In the genomic region with DNA sequence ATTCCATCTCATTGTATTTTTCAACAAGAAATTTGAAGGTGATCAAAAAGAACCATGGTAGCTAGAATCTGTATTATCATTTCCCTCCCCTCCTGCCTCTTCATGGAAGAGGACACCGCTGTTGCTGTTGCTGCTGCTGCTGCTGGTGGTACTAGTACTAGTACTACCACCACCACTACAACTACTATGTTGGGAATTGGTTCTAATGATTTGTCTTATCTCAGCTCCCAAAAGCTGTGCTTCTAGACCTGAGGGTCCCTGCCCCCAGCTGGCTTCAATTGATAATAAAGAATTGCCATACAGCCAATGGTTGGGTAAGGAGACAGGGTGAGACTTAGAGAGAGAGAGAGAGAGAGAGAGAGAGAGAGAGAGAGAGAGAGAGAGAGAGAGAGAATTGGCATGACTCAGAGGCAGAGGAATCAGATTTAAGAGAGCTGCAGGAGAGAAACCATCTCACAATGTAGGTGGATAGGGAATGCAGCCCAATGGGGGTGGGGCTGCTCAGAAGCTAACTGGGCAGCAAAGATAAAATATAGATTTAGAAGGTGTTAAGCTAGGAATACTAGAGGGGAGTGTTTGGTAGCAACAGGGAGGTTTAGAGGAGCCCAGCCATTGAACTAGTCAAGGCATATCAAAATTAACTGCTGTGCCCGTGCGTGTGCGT, we compare ENCODE assay signal across 22 mouse cellular contexts. TPM values are rescaled to one million over a fixed set of nuclear protein-coding genes. Genes with fewer than 3 reads are reported as not detected.
DNase-seq lines count a peak whose midpoint lies in the region; ATAC-seq and TF ChIP-seq lines count a peak whose summit lies in the region.
"Had no signal": no experiment of that assay in that cellular context is flagged by ENCODE, and none has a peak within 500 bp of the region (broad histone marks: within the 10 kb centered on the region; RNA-seq: fewer than 3 reads in every experiment).

No protein-coding gene starts in this region.

- no peak overlapping the region for H3K27ac ChIP-seq in liver, embryonic 14.5 days
- no peak overlapping the region for H3K27ac ChIP-seq in midbrain, embryonic 14.5 days (replicated peaks; ENCODE audit: low read depth, low read length)
- H3K27ac ChIP-seq: embryonic facial prominence, embryonic 15.5 days; forebrain, embryonic 10.5 days; heart, embryonic 13.5 days; hindbrain, embryonic 13.5 days; hindbrain, postnatal 0 days had no signal

- ATAC-seq in liver, embryonic 14.5 days (ENCODE audit: insufficient read depth), result peak; percentile 68; the same call in 1 of the 2 replicates
- no peak for ATAC-seq in midbrain, embryonic 14.5 days (ENCODE audit: low FRiP score, low TSS enrichment)
- ATAC-seq: forebrain, embryonic 14.5 days; hindbrain, postnatal 0 days had no signal

- no peaks in the 10 kb centered on the region for H3K36me3 ChIP-seq in liver, embryonic 14.5 days (replicated peaks; ENCODE audit: control insufficient read depth, insufficient read depth, low read depth)
- H3K36me3 ChIP-seq in midbrain, embryonic 14.5 days (ENCODE audit: control insufficient read depth, insufficient read depth, low read length), result no peaks in the 10 kb centered on the region
- H3K36me3 ChIP-seq: embryonic facial prominence, embryonic 15.5 days; forebrain, embryonic 10.5 days; heart, embryonic 13.5 days; hindbrain, embryonic 13.5 days had no signal

- DNase-seq in left cerebral cortex, postnatal 25 days (ENCODE audit: low spot score in 2 of 2), result peak; percentile 5 to 60
- no peak for DNase-seq in left cerebral cortex, postnatal 4 days
- peak; percentile 22 for DNase-seq in 3T3-L1 (ENCODE audit: low read depth, low spot score)
- peak; percentile 6 for DNase-seq in c-Kit-positive CD71-positive TER-119-positive erythroid progenitor cells, embryonic 14.5 days (ENCODE audit: low spot score)
- peak in 1 of 3 experiments; percentile 1 for DNase-seq in liver, embryonic 14.5 days (ENCODE audit: low read depth in 3 of 3, low spot score in 3 of 3)
- no peak for DNase-seq in lung, postnatal 36 days
- DNase-seq in midbrain, embryonic 14.5 days, result no peak
- DNase-seq: adrenal gland, adult 2 months; adrenal gland, postnatal 25 days; cerebellum, adult 11 months; cerebellum, adult 8-10 months; cerebellum, postnatal 14 days; embryo, embryonic 11 days; gastrocnemius, postnatal 14 days; heart, postnatal 36 days had no signal

- no peak for TF ChIP-seq CTCF in liver, embryonic 14.5 days (IDR thresholded peaks at IDR 0.05; ENCODE audit: low read depth)

- no peak overlapping the region for H3K4me3 ChIP-seq in liver, embryonic 14.5 days (ENCODE audit: insufficient read depth in 1 of 2, low read depth in 2 of 2, low read length in 2 of 2)
- H3K4me3 ChIP-seq in midbrain, embryonic 14.5 days (replicated peaks; ENCODE audit: low read depth, low read length), result no peak overlapping the region
- H3K4me3 ChIP-seq: embryonic facial prominence, embryonic 15.5 days; erythroblast, embryonic 14.5 days; forebrain, embryonic 10.5 days; heart, embryonic 13.5 days; hindbrain, embryonic 13.5 days had no signal

- H3K9me3 ChIP-seq in liver, embryonic 14.5 days (ENCODE audit: control insufficient read depth, low read length), result no peaks in the 10 kb centered on the region
- H3K9me3 ChIP-seq in midbrain, embryonic 14.5 days (ENCODE audit: control insufficient read depth, low read length), result no peaks in the 10 kb centered on the region
- H3K9me3 ChIP-seq: embryonic facial prominence, embryonic 15.5 days; forebrain, embryonic 10.5 days; heart, embryonic 13.5 days; hindbrain, embryonic 13.5 days had no signal

- H3K4me2 ChIP-seq in liver, embryonic 14.5 days (ENCODE audit: low read depth), result no peak overlapping the region
- H3K4me2 ChIP-seq in midbrain, embryonic 14.5 days (ENCODE audit: low read length), result no peak overlapping the region
- H3K4me2 ChIP-seq: embryonic facial prominence, embryonic 15.5 days; heart, embryonic 13.5 days; hindbrain, embryonic 13.5 days had no signal

- intact Hi-C loops in left cerebral cortex, postnatal 25 days (cut with DNase I), result no loop called here
- intact Hi-C loops in left cerebral cortex, postnatal 4 days (cut with DNase I), result no loop called here

- WGBS in liver, embryonic 14.5 days (ENCODE audit: insufficient replicate concordance), result 66% methylated on average over 4 of the region's 4 CpGs
- WGBS in midbrain, embryonic 14.5 days, result 93% methylated on average over 4 of the region's 4 CpGs

- peaks cover 0 to 5% of the 10 kb centered on the region in 2 experiments; a peak in 2 of 4 replicates for H3K4me1 ChIP-seq in liver, embryonic 14.5 days (replicated peaks; ENCODE audit: control insufficient read depth in 2 of 2, insufficient read depth in 2 of 2, low read length in 1 of 2)
- no peaks in the 10 kb centered on the region for H3K4me1 ChIP-seq in midbrain, embryonic 14.5 days (ENCODE audit: control insufficient read depth, insufficient read depth, low read length)
- H3K4me1 ChIP-seq: forebrain, embryonic 10.5 days; hindbrain, embryonic 13.5 days had no signal

- no peaks in the 10 kb centered on the region for H3K27me3 ChIP-seq in liver, embryonic 14.5 days (ENCODE audit: control insufficient read depth, insufficient read depth, low read length)
- H3K27me3 ChIP-seq in midbrain, embryonic 14.5 days (ENCODE audit: control insufficient read depth, insufficient read depth, low read length), result no peaks in the 10 kb centered on the region
- H3K27me3 ChIP-seq: embryonic facial prominence, embryonic 15.5 days; heart, embryonic 13.5 days; hindbrain, embryonic 13.5 days had no signal

- H3K9ac ChIP-seq in liver, embryonic 14.5 days (replicated peaks), result no peak overlapping the region
- H3K9ac ChIP-seq in midbrain, embryonic 14.5 days (replicated peaks; ENCODE audit: low read length), result no peak overlapping the region
- H3K9ac ChIP-seq: embryonic facial prominence, embryonic 15.5 days; heart, embryonic 13.5 days; hindbrain, embryonic 13.5 days had no signal

- TF ChIP-seq EP300 in liver, embryonic 14.5 days (IDR thresholded peaks at IDR 0.05; ENCODE audit: low read depth), result 0 out of 2 replicates have a peak, but pooled peaks have one; percentile 48

RNA-seq across cellular contexts. Expression of a gene that starts 31.1 kb away (rescaled TPM):
- 10 to 100 TPM; 32.1 to 34.1 TPM for total RNA-seq in left cerebral cortex, postnatal 25 days (2021)
- total RNA-seq in left cerebral cortex, postnatal 4 days (2021), result 10 to 100 TPM; 26.6 to 27.6 TPM
- 2.4 and 4.2 TPM in 2 replicates for polyA plus RNA-seq in liver, embryonic 14.5 days (2012; rRNA removed)
- 8.9 and 9.0 TPM in 2 replicates for polyA plus RNA-seq in liver, embryonic 14.5 days (2014; fragmentation: Nextera tagmentation; extraction: Ambion mirVana)
- polyA plus RNA-seq in midbrain, embryonic 14.5 days (2014; fragmentation: Nextera tagmentation; extraction: Ambion mirVana), result 23.2 and 26.3 TPM in 2 replicates

Comparison
In these comparisons a context has a peak if more than half of its experiments do, and no peak if none do; other contexts are left out.
1. DNase-seq: peak in left cerebral cortex, postnatal 25 days (2 of 2), 3T3-L1 (single experiment) and c-Kit-positive CD71-positive TER-119-positive erythroid progenitor cells, embryonic 14.5 days (single experiment); none in left cerebral cortex, postnatal 4 days (single experiment), lung, postnatal 36 days (single experiment) and midbrain, embryonic 14.5 days (single experiment).